Mouse (Mus musculus) olfactory bulb, adult 2 months (tissue): ENCODE results near the gene Rabgap1l.

Experiments
- CTCF ChIP-seq: fragments of 200-500 bp; IDR thresholded peaks from 2 replicates; pipeline ENCODE4 v1.5.1; 2012; ENCODE audit warnings: low read depth, mild to moderate bottlenecking, low read length, moderate library complexity; ENCODE audit not compliant: insufficient read depth
- POLR2A ChIP-seq: fragments of 200-500 bp; IDR thresholded peaks from 2 replicates; pipeline ENCODE4 v1.6.1; 2012; ENCODE audit warnings: mild to moderate bottlenecking, low read depth, low read length, moderate library complexity; ENCODE audit not compliant: insufficient read depth

GRCm38 (mm10) chr1:160793791-160794757, 1.1 kb upstream of the Rabgap1l start:
- TF ChIP-seq CTCF (no peak), POLR2A (no peak)
